Mouse (Mus musculus): ENCODE measurements around the gene Klhl5. TPM values are rescaled to one million over a fixed set of nuclear protein-coding genes. Genes with fewer than 3 reads are reported as not detected.
A peak's percentile ranks its signal among the peaks of the same experiment; 100 is the strongest.

Gene Klhl5
- polyA plus RNA-seq (2015; fragmentation: Nextera tagmentation; extraction: Ambion mirVana), result 11.9 and 13.8 TPM in 2 replicates

DNA sequence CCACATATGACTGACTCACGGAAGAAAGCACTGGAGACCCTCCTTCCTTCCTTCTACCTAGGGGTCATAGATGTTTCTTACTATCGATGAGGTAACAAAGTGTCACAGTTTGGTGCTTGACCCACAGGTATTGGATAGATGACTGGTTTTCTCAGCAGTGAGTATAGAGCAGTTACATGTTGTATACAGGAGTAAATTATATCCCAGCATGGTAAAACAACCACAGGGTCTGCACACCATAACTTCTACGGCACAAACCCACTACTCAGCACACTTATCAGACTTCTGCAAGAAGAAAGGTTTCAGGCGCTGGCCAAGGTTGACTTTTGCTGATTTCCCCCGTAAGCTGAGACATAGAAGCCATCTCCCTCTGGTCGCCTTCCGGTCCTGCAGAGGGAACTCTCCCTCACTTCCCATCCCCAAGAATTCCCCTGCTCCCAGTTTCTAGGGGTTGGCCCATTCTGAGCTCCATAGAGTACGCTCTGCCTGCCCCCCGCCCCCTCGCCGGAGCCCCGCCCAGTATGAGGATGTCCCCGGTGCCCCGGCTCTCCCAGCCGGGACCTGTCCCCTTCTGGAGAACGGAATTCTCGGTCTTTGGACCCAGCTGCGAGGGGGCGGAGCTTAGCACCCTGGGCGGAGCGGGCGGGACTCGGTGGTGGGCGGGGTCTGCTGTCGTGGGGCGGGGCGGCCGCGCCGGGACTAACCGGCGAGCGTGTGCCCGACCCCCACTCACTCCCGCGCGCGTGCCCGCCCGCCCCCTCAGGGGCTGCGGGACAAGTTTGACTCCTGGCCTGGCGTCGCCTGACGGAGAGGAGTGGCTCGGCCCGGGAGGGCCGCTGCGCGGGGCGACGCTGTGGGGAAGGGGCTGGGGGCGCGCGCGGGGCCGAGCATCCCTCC, at the start of gene Klhl5:
Gene Klhl5, plus strand, starts transcription at position 664 of the 897 bp plus-strand sequence.
- Histone ChIP-seq H3K4me1 (replicated peaks) (peaks cover 15% of the 10 kb centered on the region), H3K4me2 (peak within 1 kb of the TSS; percentile 85), H3K27me3 (no peaks in the 10 kb centered on the region), H3K9me3 (replicated peaks) (no peaks in the 10 kb centered on the region), H3K36me3 (no peaks in the 10 kb centered on the region), H3K27ac (peak within 1 kb of the TSS; percentile 86), H3K4me3 (peak within 1 kb of the TSS; percentile 95), H3K9ac (peak within 1 kb of the TSS; percentile 94)
- peak; percentile 92 for ATAC-seq (replicated peaks; ENCODE audit: insufficient number of reproducible peaks, insufficient read depth, low FRiP score, low read depth)
- WGBS, result 3% methylated on average over 55 of the region's 56 CpGs

DNA sequence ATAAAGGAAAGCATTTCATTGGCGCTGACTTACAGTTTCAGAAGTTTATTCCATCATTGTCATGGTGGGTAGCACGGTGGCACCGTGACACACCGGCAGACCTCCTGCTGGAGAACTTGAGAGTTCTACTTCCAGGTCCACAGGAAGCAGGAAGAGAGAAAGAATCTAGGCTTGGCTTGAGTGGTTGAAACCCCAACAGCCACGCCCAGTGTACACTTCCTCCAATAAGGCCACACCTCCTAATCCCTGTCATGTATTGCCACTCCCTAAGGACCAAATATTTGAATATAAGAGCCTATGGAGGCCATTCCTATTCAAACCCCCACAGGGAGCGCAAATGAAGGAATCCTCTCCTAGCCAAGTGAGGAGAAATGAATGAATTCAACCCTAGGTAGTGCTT, 49.7 kb upstream of the Klhl5 start:
- Histone ChIP-seq H3K27ac (no peak overlapping the region), H3K4me2 (no peak overlapping the region), H3K4me1 (replicated peaks) (no peaks in the 10 kb centered on the region), H3K36me3 (no peaks in the 10 kb centered on the region), H3K9ac (no peak overlapping the region), H3K4me3 (no peak overlapping the region), H3K9me3 (replicated peaks) (no peaks in the 10 kb centered on the region), H3K27me3 (no peaks in the 10 kb centered on the region)
- no peak for ATAC-seq (replicated peaks; ENCODE audit: insufficient number of reproducible peaks, insufficient read depth, low FRiP score, low read depth)
- 87% methylated on average over 6 of the region's 6 CpGs for WGBS

DNA sequence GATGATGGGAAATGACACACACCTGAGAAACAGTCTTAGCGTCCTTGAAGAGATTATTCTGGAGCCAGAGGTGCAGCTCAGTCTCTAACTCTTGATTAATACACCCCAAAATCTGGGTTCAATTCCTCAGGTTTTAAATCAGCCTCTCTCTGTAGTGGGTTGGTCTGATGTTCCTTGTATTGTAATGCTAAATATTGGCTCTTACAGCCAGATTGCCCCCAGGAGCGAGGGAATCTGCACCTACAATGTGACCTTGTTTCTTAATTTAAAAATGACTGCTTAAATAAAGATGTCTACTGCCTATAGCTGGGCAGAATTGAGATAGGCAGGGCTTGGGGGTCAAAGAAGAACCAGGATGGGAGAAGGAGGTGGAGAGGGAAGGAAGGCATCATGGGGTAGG, 47.5 kb upstream of the Klhl5 start:
- ATAC-seq (replicated peaks; ENCODE audit: insufficient number of reproducible peaks, insufficient read depth, low FRiP score, low read depth), result no peak
- H3K9ac ChIP-seq, result no peak overlapping the region
- no peaks in the 10 kb centered on the region for H3K36me3 ChIP-seq
- H3K27ac ChIP-seq, result no peak overlapping the region
- H3K4me2 ChIP-seq, result no peak overlapping the region
- no peaks in the 10 kb centered on the region for H3K4me1 ChIP-seq (replicated peaks)
- H3K9me3 ChIP-seq (replicated peaks), result no peaks in the 10 kb centered on the region
- no peak overlapping the region for H3K4me3 ChIP-seq
- H3K27me3 ChIP-seq, result no peaks in the 10 kb centered on the region
- WGBS, result 63% methylated on average over 2 of the region's 2 CpGs

DNA sequence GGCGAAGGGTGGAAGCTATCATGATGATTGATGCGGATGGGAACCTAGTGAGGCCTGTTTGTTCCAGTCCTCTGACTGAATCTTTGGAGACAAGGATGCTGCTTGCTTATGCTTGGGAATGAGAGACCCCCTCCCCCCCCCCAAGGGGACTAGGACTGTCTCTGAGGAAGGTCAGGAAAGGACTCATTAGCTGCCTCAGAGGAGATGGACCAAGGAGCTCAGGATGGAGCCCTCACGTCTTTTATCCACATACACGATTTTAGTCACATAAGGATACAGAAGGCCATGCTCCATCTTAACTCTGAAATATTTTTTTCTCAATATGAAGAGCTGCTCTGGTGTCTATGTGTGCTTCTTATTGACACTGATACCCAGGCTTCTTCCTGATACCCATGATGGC, 45.1 kb upstream of the Klhl5 start:
- H3K4me1 ChIP-seq (replicated peaks), result no peaks in the 10 kb centered on the region
- 92% methylated on average over 4 of the region's 4 CpGs for WGBS
- H3K9me3 ChIP-seq (replicated peaks), result no peaks in the 10 kb centered on the region
- H3K9ac ChIP-seq, result no peak overlapping the region
- no peaks in the 10 kb centered on the region for H3K27me3 ChIP-seq
- no peak overlapping the region for H3K4me2 ChIP-seq
- H3K4me3 ChIP-seq, result no peak overlapping the region
- H3K27ac ChIP-seq, result no peak overlapping the region
- ATAC-seq (replicated peaks; ENCODE audit: insufficient number of reproducible peaks, insufficient read depth, low FRiP score, low read depth), result no peak
- H3K36me3 ChIP-seq, result no peaks in the 10 kb centered on the region

DNA sequence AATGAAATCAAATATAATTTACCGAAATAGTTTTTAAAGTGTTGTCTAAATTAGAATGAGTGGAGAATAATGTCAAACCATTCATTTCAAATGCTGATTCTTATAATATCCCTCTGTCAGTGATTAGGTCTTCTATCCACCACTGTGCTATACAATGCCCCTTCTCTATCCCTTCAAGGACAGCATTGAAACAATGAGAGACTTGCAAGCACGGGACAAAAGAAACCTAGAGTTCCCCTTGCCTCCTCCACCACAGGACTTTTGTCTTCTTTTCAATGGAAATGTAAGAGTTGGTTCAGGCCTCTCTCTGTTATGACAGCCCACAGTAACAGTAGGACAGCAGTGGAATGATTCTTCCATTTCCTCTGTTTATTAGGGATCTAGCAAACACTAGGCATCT, 44.1 kb upstream of the Klhl5 start:
- Histone ChIP-seq H3K27ac (no peak overlapping the region), H3K4me2 (no peak overlapping the region), H3K9ac (no peak overlapping the region), H3K36me3 (no peaks in the 10 kb centered on the region), H3K27me3 (no peaks in the 10 kb centered on the region), H3K4me3 (no peak overlapping the region), H3K4me1 (replicated peaks) (no peaks in the 10 kb centered on the region), H3K9me3 (replicated peaks) (no peaks in the 10 kb centered on the region)
- no peak for ATAC-seq (replicated peaks; ENCODE audit: insufficient number of reproducible peaks, insufficient read depth, low FRiP score, low read depth)
- 83% methylated on average over 2 of the region's 2 CpGs for WGBS

DNA sequence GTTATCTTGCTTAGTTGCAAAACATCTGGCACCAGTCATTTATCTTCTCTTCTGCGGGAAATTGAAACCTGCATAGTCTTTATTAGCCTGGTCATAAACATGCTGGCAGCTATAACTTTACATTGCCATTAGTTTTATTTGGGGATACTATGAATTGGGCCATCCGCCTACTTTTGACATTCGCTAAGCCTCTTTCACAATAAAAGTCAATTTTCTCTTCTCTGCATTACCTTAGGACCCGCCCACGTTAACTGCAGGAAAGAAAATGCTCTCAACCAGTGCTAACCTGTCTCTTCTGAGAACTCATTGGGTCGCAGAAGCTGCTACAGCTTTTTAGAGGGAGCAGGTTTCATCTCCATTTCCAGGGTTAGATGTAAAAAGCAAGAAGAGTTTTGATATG, 39.2 kb upstream of the Klhl5 start:
- H3K9me3 ChIP-seq (replicated peaks), result no peaks in the 10 kb centered on the region
- H3K9ac ChIP-seq, result no peak overlapping the region
- no peak overlapping the region for H3K27ac ChIP-seq
- no peaks in the 10 kb centered on the region for H3K4me1 ChIP-seq (replicated peaks)
- 81% methylated on average over 6 of the region's 6 CpGs for WGBS
- no peak overlapping the region for H3K4me2 ChIP-seq
- H3K4me3 ChIP-seq, result no peak overlapping the region
- no peaks in the 10 kb centered on the region for H3K27me3 ChIP-seq
- no peaks in the 10 kb centered on the region for H3K36me3 ChIP-seq
- ATAC-seq (replicated peaks; ENCODE audit: insufficient number of reproducible peaks, insufficient read depth, low FRiP score, low read depth), result no peak

DNA sequence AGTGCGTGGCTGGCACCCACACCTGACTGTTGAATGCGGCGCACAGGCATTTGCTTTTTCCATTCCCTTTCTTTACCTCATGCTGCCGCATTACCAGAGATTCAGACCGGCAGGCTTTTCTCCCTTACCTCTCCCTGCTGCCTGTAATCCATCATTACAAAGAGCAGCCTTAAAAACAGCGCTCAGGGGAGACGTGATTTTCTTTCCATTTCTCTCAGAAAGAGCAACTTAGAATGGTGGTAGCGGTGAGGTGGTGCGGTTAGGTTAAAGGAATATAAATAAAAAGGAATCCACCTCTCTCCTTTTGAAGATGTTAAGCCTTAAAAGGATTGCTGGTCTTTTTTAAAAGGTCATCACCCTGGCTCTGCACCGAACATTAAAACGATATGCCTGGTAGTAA, 37.5 kb upstream of the Klhl5 start:
- Histone ChIP-seq H3K9me3 (replicated peaks) (no peaks in the 10 kb centered on the region), H3K36me3 (no peaks in the 10 kb centered on the region), H3K4me3 (no peak overlapping the region), H3K4me2 (no peak overlapping the region), H3K27me3 (no peaks in the 10 kb centered on the region), H3K27ac (no peak overlapping the region), H3K9ac (no peak overlapping the region), H3K4me1 (replicated peaks) (no peaks in the 10 kb centered on the region)
- ATAC-seq (replicated peaks; ENCODE audit: insufficient number of reproducible peaks, insufficient read depth, low FRiP score, low read depth), result no peak
- WGBS, result 74% methylated on average over 11 of the region's 11 CpGs

DNA sequence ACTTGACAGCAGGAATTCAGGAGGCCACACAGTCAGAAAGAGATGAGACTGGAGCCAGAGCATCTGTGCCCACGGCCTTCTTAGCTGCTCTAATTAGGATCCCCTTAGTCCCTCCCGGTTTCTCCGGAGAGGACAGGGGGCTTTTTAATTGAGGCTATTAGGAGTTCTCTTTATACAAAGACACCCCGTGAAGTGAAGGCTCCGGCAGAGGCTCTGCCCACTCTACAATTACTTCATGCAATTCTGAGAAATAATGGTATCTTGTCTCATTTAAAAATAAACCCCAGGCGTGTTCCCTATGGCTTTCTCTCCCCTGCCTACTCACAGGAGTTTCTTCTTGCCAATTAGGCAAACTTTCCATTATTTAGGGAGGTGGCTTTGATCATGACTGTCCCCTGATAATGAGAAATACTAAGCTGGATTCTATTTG, 35.6 kb upstream of the Klhl5 start:
- H3K4me1 ChIP-seq (replicated peaks), result no peaks in the 10 kb centered on the region
- no peak overlapping the region for H3K4me2 ChIP-seq
- H3K9me3 ChIP-seq (replicated peaks), result no peaks in the 10 kb centered on the region
- 73% methylated on average over 6 of the region's 6 CpGs for WGBS
- H3K36me3 ChIP-seq, result no peaks in the 10 kb centered on the region
- H3K27ac ChIP-seq, result no peak overlapping the region
- H3K27me3 ChIP-seq, result no peaks in the 10 kb centered on the region
- ATAC-seq (replicated peaks; ENCODE audit: insufficient number of reproducible peaks, insufficient read depth, low FRiP score, low read depth), result no peak
- no peak overlapping the region for H3K4me3 ChIP-seq
- no peak overlapping the region for H3K9ac ChIP-seq

- no peaks in the 10 kb centered on the region for H3K9me3 ChIP-seq (replicated peaks)
- no peaks in the 10 kb centered on the region for H3K36me3 ChIP-seq
- H3K27me3 ChIP-seq, result no peaks in the 10 kb centered on the region
- no peaks in the 10 kb centered on the region for H3K4me1 ChIP-seq (replicated peaks)
- no peak for ATAC-seq (replicated peaks; ENCODE audit: insufficient number of reproducible peaks, insufficient read depth, low FRiP score, low read depth)
- H3K4me3 ChIP-seq, result no peak overlapping the region
- H3K27ac ChIP-seq, result no peak overlapping the region
- H3K4me2 ChIP-seq, result no peak overlapping the region
- 62% methylated on average over 4 of the region's 4 CpGs for WGBS
- H3K9ac ChIP-seq, result no peak overlapping the region
These were observed 34.1 kb upstream of the Klhl5 start for GRCm38 (mm10) chr5:65073247-65073646.

- Histone ChIP-seq H3K4me3 (no peak overlapping the region), H3K27me3 (no peaks in the 10 kb centered on the region), H3K4me2 (no peak overlapping the region), H3K9ac (no peak overlapping the region), H3K36me3 (no peaks in the 10 kb centered on the region), H3K27ac (no peak overlapping the region), H3K4me1 (replicated peaks) (no peaks in the 10 kb centered on the region), H3K9me3 (replicated peaks) (no peaks in the 10 kb centered on the region)
- 48% methylated on average over 7 of the region's 7 CpGs for WGBS
- ATAC-seq (replicated peaks; ENCODE audit: insufficient number of reproducible peaks, insufficient read depth, low FRiP score, low read depth), result no peak
These were observed 32.6 kb upstream of the Klhl5 start for GRCm38 (mm10) chr5:65074693-65075092.

- Histone ChIP-seq H3K4me3 (no peak overlapping the region), H3K27ac (no peak overlapping the region), H3K4me2 (no peak overlapping the region), H3K4me1 (replicated peaks) (no peaks in the 10 kb centered on the region), H3K36me3 (no peaks in the 10 kb centered on the region), H3K27me3 (no peaks in the 10 kb centered on the region), H3K9me3 (replicated peaks) (no peaks in the 10 kb centered on the region), H3K9ac (no peak overlapping the region)
- 72% methylated on average over 2 of the region's 2 CpGs for WGBS
- ATAC-seq (replicated peaks; ENCODE audit: insufficient number of reproducible peaks, insufficient read depth, low FRiP score, low read depth), result no peak
These were observed 31.3 kb upstream of the Klhl5 start for GRCm38 (mm10) chr5:65076087-65076486.

DNA sequence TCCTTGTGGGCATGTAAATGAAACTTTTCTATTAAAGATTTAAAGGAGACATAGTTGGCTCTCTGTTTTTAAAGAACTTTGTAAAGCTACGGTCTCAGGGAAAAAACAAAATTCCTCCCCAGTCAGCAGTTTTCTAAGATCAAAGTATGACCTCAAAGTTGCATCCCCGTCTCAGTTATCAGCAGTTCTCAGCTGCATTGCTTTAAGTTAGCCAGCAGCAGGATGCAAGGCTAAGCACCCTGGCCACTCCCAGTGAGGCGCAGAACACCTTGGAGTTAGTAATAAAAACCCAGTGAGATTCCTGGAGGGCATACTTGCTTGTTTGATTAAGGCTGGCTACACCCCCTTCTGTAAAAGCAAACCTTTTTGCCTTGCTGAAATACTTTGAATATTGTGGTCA, 30.6 kb upstream of the Klhl5 start:
- H3K27ac ChIP-seq, result no peak overlapping the region
- no peaks in the 10 kb centered on the region for H3K9me3 ChIP-seq (replicated peaks)
- no peak for ATAC-seq (replicated peaks; ENCODE audit: insufficient number of reproducible peaks, insufficient read depth, low FRiP score, low read depth)
- H3K4me2 ChIP-seq, result no peak overlapping the region
- no peaks in the 10 kb centered on the region for H3K36me3 ChIP-seq
- no peaks in the 10 kb centered on the region for H3K4me1 ChIP-seq (replicated peaks)
- H3K9ac ChIP-seq, result no peak overlapping the region
- H3K27me3 ChIP-seq, result no peaks in the 10 kb centered on the region
- H3K4me3 ChIP-seq, result no peak overlapping the region
- WGBS, result 40% methylated on average over 3 of the region's 3 CpGs
